Mouse (Mus musculus): ENCODE measurements around the gene Zfp1. TPM values are rescaled to one million over a fixed set of nuclear protein-coding genes. Genes with fewer than 3 reads are reported as not detected.

The Zfp1 gene
- polyA plus RNA-seq, 1 experiment from 2014 or later: 16.3 TPM

- no peak for DNase-seq (ENCODE audit: low spot score)
- no peaks in the 10 kb centered on the region for H3K9me3 ChIP-seq (ENCODE audit: control insufficient read depth, low read length)
- 0 out of 2 replicates have a peak, but pooled peaks cover 3% of the 10 kb centered on the region for H3K36me3 ChIP-seq (ENCODE audit: control insufficient read depth, insufficient read depth, low read length)
- WGBS: 98% methylated on average over 12 of the region's 12 CpGs
- no peaks in the 10 kb centered on the region for H3K27me3 ChIP-seq (replicated peaks; ENCODE audit: control insufficient read depth, insufficient read depth, low read length)
- H3K4me2 ChIP-seq (ENCODE audit: low read depth, low read length): no peak overlapping the region
- H3K4me3 ChIP-seq (ENCODE audit: low read depth, low read length): no peak overlapping the region
- no peak overlapping the region for H3K27ac ChIP-seq (replicated peaks; ENCODE audit: low read depth, low read length)
- ATAC-seq (ENCODE audit: low read depth): no peak
- H3K9ac ChIP-seq (ENCODE audit: low read depth, low read length): no peak overlapping the region
- H3K4me1 ChIP-seq (ENCODE audit: control insufficient read depth, insufficient read depth, low read length): no peaks in the 10 kb centered on the region
These were observed 14.8 kb upstream of the Zfp1 start for GRCm38 (mm10) chr8:111628401-111628800.

GRCm38 (mm10) chr8:111628894-111629501 lies 14.2 kb upstream of the Zfp1 start:
- Histone ChIP-seq H3K36me3 (ENCODE audit: control insufficient read depth, insufficient read depth, low read length) (no peaks in the 10 kb centered on the region), H3K27ac (replicated peaks; ENCODE audit: low read depth, low read length) (no peak overlapping the region), H3K4me2 (ENCODE audit: low read depth, low read length) (no peak overlapping the region), H3K4me3 (ENCODE audit: low read depth, low read length) (no peak overlapping the region), H3K27me3 (replicated peaks; ENCODE audit: control insufficient read depth, insufficient read depth, low read length) (no peaks in the 10 kb centered on the region), H3K9ac (ENCODE audit: low read depth, low read length) (no peak overlapping the region), H3K9me3 (ENCODE audit: control insufficient read depth, low read length) (no peaks in the 10 kb centered on the region), H3K4me1 (ENCODE audit: control insufficient read depth, insufficient read depth, low read length) (no peaks in the 10 kb centered on the region)
- no peak for DNase-seq (ENCODE audit: low spot score)
- ATAC-seq (ENCODE audit: low read depth): no peak
- 85% methylated on average over 19 of the region's 19 CpGs for WGBS

DNA sequence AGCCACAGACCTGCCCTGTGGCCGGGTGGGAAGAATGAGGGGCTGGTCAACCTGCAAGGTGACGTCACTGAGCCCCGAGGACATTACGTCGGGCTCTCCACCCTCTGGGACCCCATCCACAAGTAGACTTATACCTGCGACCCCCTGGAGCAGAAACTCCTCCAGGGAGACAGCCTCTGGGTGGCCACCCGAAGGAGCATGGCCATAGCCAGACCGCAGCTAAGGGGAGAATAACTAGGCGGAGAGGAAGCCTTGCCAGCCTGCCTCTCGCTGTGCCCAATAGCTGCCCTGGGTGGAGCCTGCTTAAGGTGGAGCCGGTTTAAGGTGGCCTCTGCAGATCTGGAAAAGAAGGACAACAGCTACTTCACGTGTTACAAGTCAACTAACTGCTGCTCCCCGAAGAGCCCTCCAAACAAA lies 13.1 kb upstream of the Zfp1 start, which contains the start of gene Ldhd:
Gene Ldhd, minus strand, starts transcription at position 270 of the 417 bp plus-strand sequence.
- Histone ChIP-seq H3K4me1 (ENCODE audit: control insufficient read depth, insufficient read depth, low read length) (no peaks in the 10 kb centered on the region), H3K4me3 (ENCODE audit: low read depth, low read length) (peak within 1 kb of the TSS; percentile 38), H3K9me3 (ENCODE audit: control insufficient read depth, low read length) (no peaks in the 10 kb centered on the region), H3K9ac (ENCODE audit: low read depth, low read length) (peak within 1 kb of the TSS; percentile 60), H3K4me2 (ENCODE audit: low read depth, low read length) (peak within 1 kb of the TSS; percentile 54), H3K36me3 (ENCODE audit: control insufficient read depth, insufficient read depth, low read length) (no peaks in the 10 kb centered on the region), H3K27ac (replicated peaks; ENCODE audit: low read depth, low read length) (no peak within 1 kb of the TSS), H3K27me3 (replicated peaks; ENCODE audit: control insufficient read depth, insufficient read depth, low read length) (no peaks in the 10 kb centered on the region)
- DNase-seq (ENCODE audit: low spot score) (no peak), ATAC-seq (ENCODE audit: low read depth) (peak; percentile 34; the same call in 1 of the 2 replicates)
- 23% methylated on average over 13 of the region's 13 CpGs for WGBS

DNA sequence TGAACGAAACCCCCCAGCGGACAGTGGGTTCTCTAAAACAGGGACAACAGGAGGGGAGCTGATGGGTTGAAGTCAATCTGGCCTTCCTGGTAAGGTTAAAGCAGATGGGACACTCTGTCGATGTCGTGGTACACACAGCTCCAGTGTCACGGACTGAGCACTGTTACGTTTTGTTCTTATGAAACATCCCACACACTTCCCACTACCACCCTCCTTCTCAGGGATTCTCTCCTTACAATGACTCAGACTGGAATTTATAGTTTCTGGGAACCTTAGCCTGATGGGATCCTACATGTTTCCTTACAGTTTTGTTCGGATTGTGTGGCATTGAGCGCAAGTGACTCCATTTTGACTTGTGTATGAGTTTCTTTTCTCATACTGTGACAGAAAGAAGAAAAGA lies 11.6 kb upstream of the Zfp1 start:
- no peaks in the 10 kb centered on the region for H3K27me3 ChIP-seq (replicated peaks; ENCODE audit: control insufficient read depth, insufficient read depth, low read length)
- H3K4me2 ChIP-seq (ENCODE audit: low read depth, low read length): no peak overlapping the region
- 88% methylated on average over 8 of the region's 8 CpGs for WGBS
- H3K36me3 ChIP-seq (ENCODE audit: control insufficient read depth, insufficient read depth, low read length): no peaks in the 10 kb centered on the region
- no peak overlapping the region for H3K27ac ChIP-seq (replicated peaks; ENCODE audit: low read depth, low read length)
- H3K9ac ChIP-seq (ENCODE audit: low read depth, low read length): no peak overlapping the region
- H3K4me1 ChIP-seq (ENCODE audit: control insufficient read depth, insufficient read depth, low read length): no peaks in the 10 kb centered on the region
- H3K9me3 ChIP-seq (ENCODE audit: control insufficient read depth, low read length): no peaks in the 10 kb centered on the region
- no peak overlapping the region for H3K4me3 ChIP-seq (ENCODE audit: low read depth, low read length)
- DNase-seq (ENCODE audit: low spot score) (no peak), ATAC-seq (ENCODE audit: low read depth) (no peak)

DNA sequence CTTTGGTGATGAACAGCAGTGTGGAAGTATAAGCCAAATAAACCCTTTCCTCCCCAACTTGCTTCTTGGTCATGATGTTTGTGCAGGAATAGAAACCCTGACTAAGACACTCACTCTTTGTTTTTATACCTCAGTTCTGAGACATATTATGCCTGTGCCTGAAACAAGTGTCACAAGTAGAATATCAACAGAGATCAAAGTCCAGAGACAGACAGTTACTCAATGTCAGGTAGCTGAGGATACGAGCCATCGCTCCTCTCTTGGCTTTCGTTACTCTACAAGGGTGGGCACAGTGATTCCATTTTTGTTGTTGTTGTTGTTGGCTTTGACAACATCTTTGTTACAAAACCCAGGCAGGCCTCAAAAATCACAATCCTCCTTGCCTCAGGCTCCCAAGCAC lies 10.2 kb upstream of the Zfp1 start:
- no peak for DNase-seq (ENCODE audit: low spot score)
- Histone ChIP-seq H3K4me2 (ENCODE audit: low read depth, low read length) (no peak overlapping the region), H3K4me1 (ENCODE audit: control insufficient read depth, insufficient read depth, low read length) (no peaks in the 10 kb centered on the region), H3K27me3 (replicated peaks; ENCODE audit: control insufficient read depth, insufficient read depth, low read length) (no peaks in the 10 kb centered on the region), H3K9me3 (ENCODE audit: control insufficient read depth, low read length) (no peaks in the 10 kb centered on the region), H3K27ac (replicated peaks; ENCODE audit: low read depth, low read length) (no peak overlapping the region), H3K4me3 (ENCODE audit: low read depth, low read length) (no peak overlapping the region), H3K9ac (ENCODE audit: low read depth, low read length) (no peak overlapping the region), H3K36me3 (ENCODE audit: control insufficient read depth, insufficient read depth, low read length) (no peaks in the 10 kb centered on the region)
- WGBS: 97% methylated on average over 3 of the region's 3 CpGs
- no peak for ATAC-seq (ENCODE audit: low read depth)

DNA sequence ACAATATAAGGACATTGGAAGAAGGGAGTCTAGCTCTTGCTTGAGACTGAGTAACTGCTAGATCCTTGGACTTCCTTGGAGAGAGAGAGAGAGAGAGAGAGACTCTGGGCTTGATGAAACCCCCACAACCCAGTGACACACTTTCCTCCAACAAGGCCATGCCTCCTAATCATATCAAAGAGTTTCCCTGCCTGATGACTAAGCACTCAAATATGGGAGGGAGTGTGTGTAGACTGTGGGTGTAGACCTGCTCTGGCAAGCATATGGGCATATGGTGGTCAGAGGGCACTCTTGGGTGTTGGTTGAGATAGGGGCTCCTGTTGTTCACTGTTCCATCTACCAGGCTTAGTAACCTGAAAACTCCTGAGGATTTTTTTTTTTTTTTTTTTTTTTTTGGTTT lies 5.1 kb upstream of the Zfp1 start:
- no peaks in the 10 kb centered on the region for H3K36me3 ChIP-seq (ENCODE audit: control insufficient read depth, insufficient read depth, low read length)
- 0 out of 2 replicates have a peak, but pooled peaks cover 3% of the 10 kb centered on the region for H3K4me1 ChIP-seq (ENCODE audit: control insufficient read depth, insufficient read depth, low read length)
- no peaks in the 10 kb centered on the region for H3K9me3 ChIP-seq (ENCODE audit: control insufficient read depth, low read length)
- ATAC-seq (ENCODE audit: low read depth): no peak
- no peak overlapping the region for H3K27ac ChIP-seq (replicated peaks; ENCODE audit: low read depth, low read length)
- H3K9ac ChIP-seq (ENCODE audit: low read depth, low read length): no peak overlapping the region
- H3K27me3 ChIP-seq (replicated peaks; ENCODE audit: control insufficient read depth, insufficient read depth, low read length): no peaks in the 10 kb centered on the region
- DNase-seq (ENCODE audit: low spot score): no peak
- no peak overlapping the region for H3K4me3 ChIP-seq (ENCODE audit: low read depth, low read length)
- H3K4me2 ChIP-seq (ENCODE audit: low read depth, low read length): no peak overlapping the region

- 0 out of 2 replicates have a peak, but pooled peaks cover 3% of the 10 kb centered on the region for H3K4me1 ChIP-seq (ENCODE audit: control insufficient read depth, insufficient read depth, low read length)
- no peak overlapping the region for H3K4me3 ChIP-seq (ENCODE audit: low read depth, low read length)
- H3K27me3 ChIP-seq (replicated peaks; ENCODE audit: control insufficient read depth, insufficient read depth, low read length): no peaks in the 10 kb centered on the region
- WGBS: 94% methylated on average over 2 of the region's 2 CpGs
- ATAC-seq (ENCODE audit: low read depth): no peak
- no peaks in the 10 kb centered on the region for H3K9me3 ChIP-seq (ENCODE audit: control insufficient read depth, low read length)
- H3K4me2 ChIP-seq (ENCODE audit: low read depth, low read length): no peak overlapping the region
- no peak for DNase-seq (ENCODE audit: low spot score)
- H3K36me3 ChIP-seq (ENCODE audit: control insufficient read depth, insufficient read depth, low read length): no peaks in the 10 kb centered on the region
- no peak overlapping the region for H3K27ac ChIP-seq (replicated peaks; ENCODE audit: low read depth, low read length)
- H3K9ac ChIP-seq (ENCODE audit: low read depth, low read length): no peak overlapping the region
These were observed 2.1 kb upstream of the Zfp1 start for GRCm38 (mm10) chr8:111641064-111641463.

DNA sequence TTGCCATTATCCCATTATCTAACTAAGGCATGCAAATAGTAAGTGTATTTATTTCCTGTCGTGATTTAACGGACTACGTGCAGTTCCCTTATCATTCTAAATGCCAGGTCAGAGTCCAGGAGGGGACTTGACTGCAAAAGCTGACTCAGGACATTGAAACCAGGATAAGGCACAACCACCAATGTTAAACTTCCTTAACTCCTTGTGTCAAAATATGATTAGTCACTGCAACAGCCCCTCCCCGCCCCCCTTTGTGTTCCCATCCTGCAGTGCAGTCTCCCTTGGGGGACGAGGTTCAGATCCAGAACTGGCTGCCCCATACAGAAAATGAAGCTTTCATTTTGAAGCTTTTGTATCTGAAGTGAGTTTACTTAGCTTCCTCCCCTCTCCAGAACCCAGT lies 705 bp upstream of the Zfp1 start:
- WGBS: 57% methylated on average over 5 of the region's 5 CpGs
- ATAC-seq (ENCODE audit: low read depth): no peak
- Histone ChIP-seq H3K36me3 (ENCODE audit: control insufficient read depth, insufficient read depth, low read length) (no peaks in the 10 kb centered on the region), H3K4me1 (ENCODE audit: control insufficient read depth, insufficient read depth, low read length) (0 out of 2 replicates have a peak, but pooled peaks cover 3% of the 10 kb centered on the region), H3K9ac (ENCODE audit: low read depth, low read length) (peak overlapping the region; percentile 95), H3K27me3 (replicated peaks; ENCODE audit: control insufficient read depth, insufficient read depth, low read length) (no peaks in the 10 kb centered on the region), H3K9me3 (ENCODE audit: control insufficient read depth, low read length) (no peaks in the 10 kb centered on the region), H3K27ac (replicated peaks; ENCODE audit: low read depth, low read length) (peak overlapping the region; percentile 95), H3K4me2 (ENCODE audit: low read depth, low read length) (peak overlapping the region; percentile 59), H3K4me3 (ENCODE audit: low read depth, low read length) (peak overlapping the region; percentile 81)
- DNase-seq (ENCODE audit: low spot score): no peak

DNA sequence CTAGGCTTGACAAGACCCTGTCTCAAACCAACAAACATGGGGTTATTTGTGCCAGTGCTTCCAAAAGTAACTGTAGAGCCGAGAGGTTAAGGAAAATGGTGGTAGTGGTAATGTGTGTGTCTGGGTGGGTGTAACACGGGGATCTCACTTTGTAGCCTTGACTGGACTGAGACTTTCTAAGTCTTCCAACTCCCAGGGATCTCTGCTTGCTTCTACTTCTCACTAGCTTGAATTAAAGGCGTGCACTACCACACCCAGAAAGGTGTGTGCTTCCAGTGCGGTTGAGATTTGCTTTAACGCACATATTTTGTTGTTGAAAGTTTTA lies 300 bp upstream of the Zfp1 start:
- WGBS: 11% methylated on average over 5 of the region's 5 CpGs
- H3K9me3 ChIP-seq (ENCODE audit: control insufficient read depth, low read length): no peaks in the 10 kb centered on the region
- H3K4me3 ChIP-seq (ENCODE audit: low read depth, low read length): peak overlapping the region; percentile 81
- DNase-seq (ENCODE audit: low spot score) (no peak), ATAC-seq (ENCODE audit: low read depth) (peak; percentile 42)
- no peaks in the 10 kb centered on the region for H3K27me3 ChIP-seq (replicated peaks; ENCODE audit: control insufficient read depth, insufficient read depth, low read length)
- H3K4me1 ChIP-seq (ENCODE audit: control insufficient read depth, insufficient read depth, low read length): 0 out of 2 replicates have a peak, but pooled peaks cover 3% of the 10 kb centered on the region
- no peaks in the 10 kb centered on the region for H3K36me3 ChIP-seq (ENCODE audit: control insufficient read depth, insufficient read depth, low read length)
- peak overlapping the region; percentile 59 for H3K4me2 ChIP-seq (ENCODE audit: low read depth, low read length)
- H3K9ac ChIP-seq (ENCODE audit: low read depth, low read length): peak overlapping the region; percentile 95
- peak overlapping the region; percentile 95 for H3K27ac ChIP-seq (replicated peaks; ENCODE audit: low read depth, low read length)

All from embryonic facial prominence, embryonic 14.5 days (tissue).